Mouse (Mus musculus) hindbrain, embryonic 13.5 days (tissue): ENCODE measurements at regions not wholly inside any gene's neighbourhood (a gene's known extent, or its start where the extent isn't known, plus 50 kb on each side); places are given as distances from the start of the nearest gene placed in this dataset.

ENCODE experiments used
- ATAC-seq: fragments of 200-750 bp; cut with Nextera tagmentation; 2 replicates; pipeline ENCODE4 v1.8.0; 2017; ENCODE audit warnings: moderate TSS enrichment; ENCODE audit not compliant: low FRiP score
- H3K27ac ChIP-seq: fragments of 300-500 bp; sonication (generic); 2 replicates; pipeline ENCODE4 v1.5.1; 2015; ENCODE audit warnings: inconsistent platforms, mild to moderate bottlenecking, moderate library complexity
- H3K27me3 ChIP-seq: fragments of 300-500 bp; sonication (generic); 2 replicates; pipeline ENCODE4 v1.6.1; 2015; ENCODE audit warnings: mild to moderate bottlenecking, inconsistent platforms
- H3K36me3 ChIP-seq: fragments of 300-500 bp; sonication (generic); 2 replicates; pipeline ENCODE4 v1.6.1; 2015; ENCODE audit warnings: mild to moderate bottlenecking, inconsistent platforms
- H3K4me1 ChIP-seq: fragments of 300-500 bp; sonication (generic); replicated peaks from 2 replicates; pipeline ENCODE4 v1.6.1; 2015; ENCODE audit warnings: inconsistent platforms
- H3K4me2 ChIP-seq: fragments of 300-500 bp; sonication (generic); 2 replicates; pipeline ENCODE4 v1.6.1; 2015; ENCODE audit warnings: inconsistent platforms, mild to moderate bottlenecking, moderate library complexity
- H3K4me3 ChIP-seq: fragments of 300-500 bp; sonication (generic); 2 replicates; pipeline ENCODE4 v1.5.1; 2015; ENCODE audit warnings: mild to moderate bottlenecking, inconsistent platforms
- H3K9ac ChIP-seq: fragments of 300-500 bp; sonication (generic); 2 replicates; pipeline ENCODE4 v1.6.1; 2015; ENCODE audit warnings: mild to moderate bottlenecking, inconsistent platforms
- H3K9me3 ChIP-seq: fragments of 300-500 bp; sonication (generic); 2 replicates; pipeline ENCODE4 v1.6.1; 2016; ENCODE audit warnings: inconsistent platforms
- WGBS: fragments of 180-500 bp; shearing (Covaris S2); methylation state at CpG from one replicate; pipeline ENCODE4 v1.1.7; 2015; 5-methylcytosine and 5-hydroxymethylcytosine counted together

DNA sequence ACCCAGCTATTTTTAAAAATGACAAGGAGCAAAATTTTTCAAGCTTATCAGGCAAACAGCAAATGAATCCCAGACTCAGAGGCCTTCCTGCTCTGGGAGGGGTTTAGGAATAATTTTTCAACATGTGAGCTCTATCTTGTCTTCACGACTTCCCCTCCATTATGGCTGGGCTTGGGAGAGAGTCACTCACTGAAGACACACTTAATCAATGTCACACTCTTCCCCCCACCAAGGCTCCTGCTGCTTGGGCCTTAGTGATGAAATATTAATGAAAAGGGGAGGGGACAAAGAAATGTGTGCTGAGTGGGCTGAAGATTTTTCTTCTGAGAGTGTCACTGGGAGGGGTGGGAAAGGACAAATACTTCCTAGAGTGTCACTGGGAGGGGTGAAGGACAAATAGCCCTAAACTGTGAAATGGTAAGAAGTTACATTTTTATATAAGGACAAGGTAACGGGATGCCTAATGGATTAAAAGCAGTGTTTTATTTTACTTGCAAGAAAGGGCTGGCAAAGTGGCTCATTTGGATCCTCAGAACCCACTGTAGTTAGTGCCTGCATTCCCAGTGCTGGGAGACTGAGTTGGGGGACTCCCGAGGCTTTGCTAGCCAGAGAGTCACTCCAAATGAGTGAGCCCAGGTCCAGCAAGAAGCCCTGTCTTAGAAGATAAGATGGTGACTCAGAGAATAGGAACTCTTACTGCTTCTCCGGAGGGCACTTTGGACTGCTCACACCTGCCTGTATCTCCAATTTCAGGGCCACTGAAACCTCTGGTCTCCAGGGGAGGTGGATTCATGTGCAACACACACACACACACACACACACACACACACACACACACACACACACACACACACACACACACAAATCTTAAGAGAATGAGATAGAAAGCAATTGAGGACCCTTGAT lies 258.5 kb downstream of the Sox11 start:
- H3K9ac ChIP-seq: 0 out of 2 replicates have a peak overlapping the region, but pooled peaks have one; percentile 29
- peaks cover 38% of the 10 kb centered on the region for H3K4me1 ChIP-seq
- peak; percentile 61 for ATAC-seq
- H3K36me3 ChIP-seq: no peaks in the 10 kb centered on the region
- H3K27ac ChIP-seq: peak overlapping the region; percentile 98
- H3K9me3 ChIP-seq: no peaks in the 10 kb centered on the region
- no peak overlapping the region for H3K4me3 ChIP-seq
- H3K4me2 ChIP-seq: peak overlapping the region; percentile 11; the same call in 1 of the 2 replicates
- H3K27me3 ChIP-seq: no peaks in the 10 kb centered on the region
- 15% methylated on average over 4 of the region's 4 CpGs for WGBS

DNA sequence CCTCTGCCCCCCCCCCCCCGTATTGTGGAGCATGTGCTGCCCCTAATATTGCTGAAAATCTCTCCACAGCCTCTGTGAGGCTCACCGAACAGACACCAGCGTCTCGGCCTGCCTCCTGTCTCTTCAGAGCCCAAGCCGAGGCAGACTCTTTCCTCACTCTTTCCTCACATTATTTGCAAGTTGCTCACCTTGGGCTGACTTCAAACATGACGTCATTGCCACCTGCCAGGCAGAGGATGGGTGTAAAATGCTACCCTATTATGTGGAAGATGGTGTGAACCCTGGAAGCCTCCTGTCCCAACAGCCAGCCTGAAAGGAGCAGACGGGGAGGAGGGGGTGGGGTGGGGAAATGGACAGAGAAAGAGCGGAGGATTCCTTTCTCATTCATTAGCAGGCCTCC lies 259.3 kb downstream of the Sox11 start:
- peak overlapping the region; percentile 50 for H3K4me2 ChIP-seq
- H3K36me3 ChIP-seq: no peaks in the 10 kb centered on the region
- WGBS: 3% methylated on average over 8 of the region's 8 CpGs
- H3K27ac ChIP-seq: peak overlapping the region; percentile 98
- peak; percentile 83 for ATAC-seq
- H3K4me1 ChIP-seq: peaks cover 38% of the 10 kb centered on the region
- peak overlapping the region; percentile 23 for H3K4me3 ChIP-seq
- no peaks in the 10 kb centered on the region for H3K27me3 ChIP-seq
- H3K9ac ChIP-seq: peak overlapping the region; percentile 65
- H3K9me3 ChIP-seq: 0 out of 2 replicates have a peak, but pooled peaks cover 3% of the 10 kb centered on the region

DNA sequence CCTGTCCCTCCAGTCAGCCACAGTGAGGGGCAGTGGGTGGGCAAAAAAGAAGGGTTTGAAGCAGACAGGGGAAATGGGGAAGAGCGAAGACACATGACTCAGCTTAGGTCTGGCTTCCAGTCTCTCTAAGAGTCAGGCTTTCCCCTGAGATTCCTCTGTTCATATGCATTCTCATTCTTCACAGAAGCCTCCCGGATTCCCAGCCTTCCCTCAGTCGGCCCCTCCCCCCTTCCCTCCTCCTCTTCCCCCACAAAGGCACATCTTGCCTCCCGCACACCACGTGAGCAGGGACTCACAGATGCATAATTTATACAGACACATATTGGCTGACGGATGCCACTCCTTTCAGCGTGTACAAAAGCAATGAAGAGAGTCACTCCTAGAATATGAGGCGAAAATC lies 259.8 kb downstream of the Sox11 start:
- Histone ChIP-seq H3K9ac (peak overlapping the region; percentile 65), H3K4me2 (peak overlapping the region; percentile 50), H3K4me3 (peak overlapping the region; percentile 23), H3K36me3 (no peaks in the 10 kb centered on the region), H3K9me3 (0 out of 2 replicates have a peak, but pooled peaks cover 5% of the 10 kb centered on the region), H3K27ac (peak overlapping the region; percentile 98), H3K4me1 (peaks cover 38% of the 10 kb centered on the region), H3K27me3 (no peaks in the 10 kb centered on the region)
- ATAC-seq: peak; percentile 95
- 0% methylated on average over 8 of the region's 8 CpGs for WGBS

DNA sequence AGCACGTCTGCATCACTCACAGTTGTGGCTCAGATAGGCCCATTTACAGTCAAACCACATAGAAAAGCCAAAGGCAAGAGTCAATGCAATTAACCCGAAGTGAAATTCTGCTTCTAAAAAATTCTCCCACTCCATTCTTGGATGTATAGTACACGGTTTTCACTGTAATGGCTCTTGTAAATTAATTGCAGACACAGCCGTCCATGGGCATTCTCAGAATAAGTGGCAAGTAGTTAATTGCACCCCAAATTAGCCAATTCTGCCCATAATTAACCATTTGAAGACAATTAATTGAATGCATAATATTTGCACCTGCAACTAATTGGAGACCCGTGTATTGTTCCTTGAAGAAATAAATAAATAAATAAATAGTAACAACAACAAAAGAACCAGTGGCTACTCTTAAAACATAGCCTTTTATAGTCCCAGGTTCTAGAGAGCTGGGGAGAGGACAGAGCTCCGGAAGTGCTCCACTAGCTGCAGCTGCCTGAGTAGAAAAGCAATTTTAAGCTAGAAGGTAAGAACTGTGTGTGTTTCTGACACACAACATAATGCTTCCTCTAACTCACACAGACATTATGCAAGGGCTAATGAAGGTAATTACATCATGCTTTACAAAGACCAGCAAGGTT lies 266.2 kb downstream of the Sox11 start:
- Histone ChIP-seq H3K4me3 (no peak overlapping the region), H3K27ac (peak overlapping the region; percentile 52; the same call in 1 of the 2 replicates), H3K9ac (no peak overlapping the region), H3K9me3 (0 out of 2 replicates have a peak, but pooled peaks cover 5% of the 10 kb centered on the region), H3K27me3 (no peaks in the 10 kb centered on the region), H3K36me3 (no peaks in the 10 kb centered on the region), H3K4me2 (no peak overlapping the region), H3K4me1 (peaks cover 5% of the 10 kb centered on the region)
- 57% methylated on average over 6 of the region's 6 CpGs for WGBS
- ATAC-seq: no peak

DNA sequence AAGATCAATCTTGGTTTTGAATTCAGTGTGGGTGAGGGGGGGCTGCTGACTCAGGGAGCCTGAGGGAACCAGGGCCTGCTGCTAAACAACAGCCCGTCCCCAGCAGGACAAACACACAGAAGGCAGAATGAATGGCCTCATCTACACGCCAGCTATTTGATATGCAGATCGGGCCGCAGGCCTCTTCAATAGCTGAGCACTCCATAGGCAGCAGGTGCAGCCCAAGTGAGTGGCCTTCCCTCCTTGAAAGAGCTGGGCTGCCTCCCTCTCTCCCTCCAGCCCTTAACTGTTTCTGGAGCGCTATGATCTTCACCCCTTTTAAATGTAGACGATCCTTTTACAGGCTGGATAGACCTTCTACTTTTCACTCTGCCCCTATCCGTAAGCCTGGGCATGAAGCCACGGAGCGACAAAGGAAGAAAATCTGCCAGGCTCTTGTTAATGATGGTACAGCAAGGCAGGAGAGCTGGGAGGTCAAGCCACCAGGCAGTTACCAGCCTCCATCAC lies 277.3 kb downstream of the Sox11 start:
- Histone ChIP-seq H3K36me3 (no peaks in the 10 kb centered on the region), H3K27ac (peak overlapping the region; percentile 89), H3K9me3 (no peaks in the 10 kb centered on the region), H3K4me3 (no peak overlapping the region), H3K4me2 (peak overlapping the region; percentile 14), H3K4me1 (peaks cover 57% of the 10 kb centered on the region), H3K9ac (peak overlapping the region; percentile 36; the same call in 1 of the 2 replicates), H3K27me3 (no peaks in the 10 kb centered on the region)
- 3% methylated on average over 9 of the region's 9 CpGs for WGBS
- peak; percentile 69 for ATAC-seq

DNA sequence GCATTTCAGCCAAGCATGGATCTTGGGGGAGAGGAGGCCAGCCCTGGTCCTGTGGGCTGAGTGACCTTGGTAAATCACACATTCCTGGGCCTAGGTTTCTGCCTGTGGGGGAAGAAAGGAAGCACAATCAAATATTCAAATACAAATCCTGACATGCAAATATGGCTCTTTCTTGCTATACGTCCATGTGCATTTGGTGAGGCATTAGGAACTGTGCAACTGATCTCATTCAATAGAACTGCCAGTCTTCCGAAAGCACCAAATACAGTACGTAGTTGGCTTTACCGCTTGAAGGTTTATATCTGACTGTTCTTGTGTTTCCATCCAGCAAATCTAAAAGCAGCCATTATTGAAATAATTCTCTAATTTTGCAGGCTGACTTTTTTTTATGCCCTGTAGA lies 278.9 kb downstream of the Sox11 start:
- 36% methylated on average over 4 of the region's 4 CpGs for WGBS
- Histone ChIP-seq H3K4me2 (no peak overlapping the region), H3K4me1 (peaks cover 60% of the 10 kb centered on the region), H3K27me3 (no peaks in the 10 kb centered on the region), H3K36me3 (no peaks in the 10 kb centered on the region), H3K4me3 (no peak overlapping the region), H3K27ac (peak overlapping the region; percentile 98), H3K9ac (peak overlapping the region; percentile 62), H3K9me3 (no peaks in the 10 kb centered on the region)
- no peak for ATAC-seq

DNA sequence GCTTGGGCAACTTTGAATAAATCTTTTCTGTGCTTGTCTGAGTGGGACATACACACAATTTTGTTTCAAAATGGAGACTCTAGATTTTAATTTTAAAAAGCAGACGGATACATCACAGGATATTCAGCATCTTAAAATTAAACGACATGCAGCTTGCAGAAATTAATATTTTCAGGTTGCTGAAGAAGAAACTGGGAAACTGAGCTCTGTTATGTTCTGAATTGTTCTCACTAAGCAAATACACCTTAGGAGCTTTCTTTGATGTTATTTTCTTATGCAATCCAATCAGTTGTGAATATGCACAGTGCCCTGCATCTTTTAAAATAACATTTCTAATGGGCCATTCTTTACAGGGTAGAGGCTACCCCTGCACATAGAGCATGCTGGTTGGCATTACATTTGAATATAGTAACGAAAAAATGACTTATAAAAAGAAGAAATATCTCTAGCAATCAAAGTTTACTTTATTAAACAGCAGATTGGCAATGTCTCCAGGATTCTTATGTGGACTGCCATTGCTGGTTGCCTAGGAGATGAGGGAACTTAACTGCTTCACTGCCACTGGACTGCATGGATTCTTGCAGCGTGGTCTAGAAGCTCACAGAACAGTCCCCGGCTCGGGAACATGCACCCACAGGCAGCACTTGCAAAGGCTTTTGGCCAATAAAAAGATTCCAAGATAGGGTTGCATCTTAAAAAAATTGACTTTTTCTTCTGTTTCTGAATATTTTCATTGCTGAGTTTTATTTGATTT lies 279.7 kb downstream of the Sox11 start:
- Histone ChIP-seq H3K36me3 (no peaks in the 10 kb centered on the region), H3K9me3 (no peaks in the 10 kb centered on the region), H3K4me1 (peaks cover 61% of the 10 kb centered on the region), H3K4me3 (no peak overlapping the region; the same call in 1 of the 2 replicates), H3K4me2 (peak overlapping the region; percentile 55), H3K27ac (peak overlapping the region; percentile 98), H3K27me3 (no peaks in the 10 kb centered on the region), H3K9ac (peak overlapping the region; percentile 66; the same call in 1 of the 2 replicates)
- no peak for ATAC-seq
- WGBS: 18% methylated on average over 6 of the region's 6 CpGs

DNA sequence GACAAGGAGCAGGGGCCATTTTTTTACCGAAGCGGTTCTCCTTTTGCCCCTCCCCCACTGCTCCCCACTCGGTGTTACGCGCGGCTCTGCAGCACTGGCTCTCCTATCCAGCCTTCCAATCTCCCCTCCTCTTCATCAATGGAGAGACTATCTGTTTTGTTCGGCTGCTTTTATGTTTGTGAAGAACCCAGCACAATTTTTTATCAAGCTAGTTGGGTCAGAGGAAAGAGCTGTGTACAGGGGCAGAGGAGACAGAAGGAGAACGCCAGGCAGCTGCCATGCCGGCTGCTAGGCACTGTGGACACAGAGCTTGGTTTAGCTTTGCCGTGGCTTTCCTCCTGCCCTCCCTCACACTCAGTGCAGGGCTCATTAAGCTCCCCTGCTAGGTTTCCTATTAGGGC lies 280.3 kb downstream of the Sox11 start:
- Histone ChIP-seq H3K9me3 (no peaks in the 10 kb centered on the region), H3K4me3 (peak overlapping the region; percentile 23), H3K4me1 (peaks cover 61% of the 10 kb centered on the region), H3K36me3 (no peaks in the 10 kb centered on the region), H3K4me2 (peak overlapping the region; percentile 55), H3K27me3 (no peaks in the 10 kb centered on the region), H3K27ac (peak overlapping the region; percentile 98), H3K9ac (peak overlapping the region; percentile 66)
- peak; percentile 82 for ATAC-seq
- under 1% methylated on average over 10 of the region's 10 CpGs for WGBS

DNA sequence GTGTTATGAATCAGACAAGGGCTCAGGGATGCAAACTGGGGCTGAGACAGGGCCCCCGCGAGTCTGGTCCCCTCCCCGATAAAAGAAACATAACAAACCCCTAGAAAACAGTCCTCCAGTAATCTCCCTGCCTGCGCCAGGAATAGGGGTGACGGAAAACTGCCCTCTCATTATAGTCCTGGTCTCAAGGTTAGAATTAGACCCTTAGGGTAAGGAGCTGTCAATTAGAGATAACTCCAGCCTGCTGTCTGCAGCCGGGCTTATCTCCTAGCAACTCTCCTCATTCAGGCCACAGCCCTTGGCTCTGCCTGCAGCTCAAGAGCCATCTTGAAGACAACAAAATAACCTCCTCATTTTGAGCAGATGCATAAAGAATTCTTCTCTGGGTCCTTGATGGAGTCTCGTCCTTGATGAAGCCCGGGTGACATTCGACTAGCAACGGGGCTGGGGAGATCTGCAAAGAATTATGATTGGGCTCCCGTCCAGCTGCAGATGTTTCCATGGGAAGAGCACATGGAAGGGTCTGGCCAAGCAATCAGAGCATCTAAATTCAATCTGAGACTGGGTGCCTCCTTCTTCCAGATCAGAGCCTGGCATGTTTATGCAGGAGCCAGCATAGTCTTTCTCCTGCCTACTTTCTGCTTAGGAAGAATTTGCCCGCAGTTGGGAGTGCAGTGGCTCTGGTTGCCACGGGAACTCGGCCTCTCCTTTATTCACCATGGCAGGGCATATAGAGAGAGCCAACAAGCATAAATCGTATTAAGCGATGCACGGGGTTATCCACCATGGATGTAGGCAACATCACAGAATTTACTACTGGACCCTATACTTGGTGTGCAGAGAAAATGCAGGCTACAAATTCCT lies 281.2 kb downstream of the Sox11 start:
- H3K36me3 ChIP-seq: no peaks in the 10 kb centered on the region
- H3K9me3 ChIP-seq: no peaks in the 10 kb centered on the region
- peak overlapping the region; percentile 55 for H3K4me2 ChIP-seq
- peak overlapping the region; percentile 52; the same call in 1 of the 2 replicates for H3K9ac ChIP-seq
- peak; percentile 60 for ATAC-seq
- peaks cover 61% of the 10 kb centered on the region for H3K4me1 ChIP-seq
- WGBS: 4% methylated on average over 17 of the region's 17 CpGs
- H3K27ac ChIP-seq: peak overlapping the region; percentile 98
- H3K27me3 ChIP-seq: no peaks in the 10 kb centered on the region
- no peak overlapping the region for H3K4me3 ChIP-seq

DNA sequence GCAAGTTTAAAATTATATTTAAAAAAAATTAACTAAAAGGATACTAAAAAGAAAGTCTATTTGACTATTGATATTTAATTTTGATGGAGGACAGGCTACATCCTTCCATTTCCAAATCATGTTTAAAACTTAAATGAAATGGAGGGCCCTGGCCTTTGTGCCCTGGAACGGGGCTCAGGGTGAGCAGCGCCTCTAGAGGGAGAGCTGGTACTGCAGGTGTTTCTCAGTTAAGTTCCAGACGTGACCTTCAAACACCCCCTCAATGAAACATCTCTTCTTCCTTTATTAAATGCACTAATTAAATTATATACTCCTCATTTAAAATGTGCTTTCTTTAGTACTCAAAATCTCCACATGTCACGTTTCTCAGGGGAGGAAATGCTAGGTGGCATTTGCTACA lies 282.5 kb downstream of the Sox11 start:
- 0 out of 2 replicates have a peak overlapping the region, but pooled peaks have one; percentile 52 for H3K9ac ChIP-seq
- no peak for ATAC-seq
- H3K4me3 ChIP-seq: no peak overlapping the region
- peak overlapping the region; percentile 98 for H3K27ac ChIP-seq
- 17% methylated on average over 4 of the region's 4 CpGs for WGBS
- H3K27me3 ChIP-seq: no peaks in the 10 kb centered on the region
- peak overlapping the region; percentile 55; the same call in 1 of the 2 replicates for H3K4me2 ChIP-seq
- H3K4me1 ChIP-seq: peaks cover 49% of the 10 kb centered on the region
- no peaks in the 10 kb centered on the region for H3K9me3 ChIP-seq
- no peaks in the 10 kb centered on the region for H3K36me3 ChIP-seq

DNA sequence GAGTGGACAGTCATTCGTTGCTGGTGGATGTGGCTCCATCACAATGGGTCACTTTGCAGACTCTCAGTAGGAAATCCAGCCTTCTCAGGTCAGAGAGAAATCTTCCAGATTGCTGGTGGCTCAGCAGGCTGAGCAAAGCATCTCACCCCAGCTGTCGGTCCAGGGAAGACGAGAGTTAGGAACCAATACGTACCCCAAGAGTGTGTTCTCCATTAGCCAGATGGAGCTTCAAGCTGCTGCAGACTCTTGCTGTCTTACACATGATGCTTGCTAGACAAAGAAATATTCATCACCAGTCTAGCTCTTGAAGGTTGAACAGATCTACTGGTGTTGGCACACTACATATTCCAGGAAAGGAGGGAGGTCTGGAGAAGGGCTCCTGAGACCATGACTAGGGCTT lies 288.0 kb downstream of the Sox11 start:
- Histone ChIP-seq H3K36me3 (no peaks in the 10 kb centered on the region), H3K4me1 (peaks cover 4% of the 10 kb centered on the region; the same call in 1 of the 2 replicates)
- ATAC-seq: no peak

More for the DNA sequence above, 288.0 kb downstream of the Sox11 start:
- H3K4me2 ChIP-seq: no peak overlapping the region
- no peak overlapping the region for H3K4me3 ChIP-seq
- H3K9me3 ChIP-seq: no peaks in the 10 kb centered on the region
- 87% methylated on average over 4 of the region's 4 CpGs for WGBS
- no peak overlapping the region for H3K9ac ChIP-seq
- no peak overlapping the region for H3K27ac ChIP-seq
- no peaks in the 10 kb centered on the region for H3K27me3 ChIP-seq
